Mouse (Mus musculus): ENCODE data around the gene Gm8165.
"Not testable (repeated sequence)": the region's sequence is repeated elsewhere in the genome, so short reads cannot be mapped to it uniquely, and the experiment has no call there.

Gm8165 gene

DNA sequence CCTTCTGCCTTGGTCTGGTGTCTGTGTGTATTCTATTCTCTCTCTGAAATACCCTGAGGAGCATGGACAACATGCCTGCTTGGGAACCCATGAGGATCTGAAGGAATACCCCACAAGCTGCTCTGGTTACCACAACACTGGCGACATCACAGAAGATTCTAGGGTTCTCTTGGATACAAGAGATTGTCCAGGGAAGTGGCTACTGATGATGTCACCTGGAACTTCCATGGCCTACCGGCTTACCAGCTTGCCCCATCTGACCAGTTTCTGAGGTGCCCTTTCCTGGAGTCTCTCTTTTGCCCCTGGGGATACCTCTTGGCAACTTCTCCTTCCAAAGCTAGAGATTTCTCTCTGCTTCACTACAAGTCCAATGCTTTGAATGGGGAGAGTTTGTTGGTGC lies at the start of gene Gm8165:
Gene Gm8165, minus strand, starts transcription at position 101 of the 400 bp plus-strand sequence.
- DNase-seq (ENCODE audit: low read depth, low spot score), result not testable (repeated sequence)

- not testable (repeated sequence) for DNase-seq (ENCODE audit: low read depth, low spot score)
Measured at GRCm38 (mm10) chr14:43697621-43698020, 20.6 kb upstream of the Gm8165 start, which contains the start of gene Gm7324. TSS of gene Gm7324 (plus strand) at chr14:43697828.
